Mouse (Mus musculus) C2C12 (cell line): Measurements from ENCODE around the gene Gm9045.

ENCODE experiments used
- CTCF ChIP-seq: IDR thresholded peaks from one replicate; pipeline ENCODE4 v1.5.1; 2011; ENCODE audit not compliant: control insufficient read depth, insufficient read depth, insufficient read length
- MAX ChIP-seq: IDR thresholded peaks from one replicate; pipeline ENCODE4 v1.6.1; 2011; ENCODE audit warnings: mild to moderate bottlenecking, control low read depth
- USF1 ChIP-seq: IDR thresholded peaks from one replicate; pipeline ENCODE4 v1.6.1; 2011; ENCODE audit warnings: low read depth, mild to moderate bottlenecking, control low read depth, moderate library complexity

GRCm38 (mm10) chr10:118319024-118319423 is 18.6 kb downstream of the Gm9045 start:
- TF ChIP-seq CTCF: no peak
- no peak for TF ChIP-seq USF1
- TF ChIP-seq MAX: no peak
